Mouse (Mus musculus) liver, embryonic 14.5 days (tissue): ENCODE measurements at regions not wholly inside any gene's neighbourhood (a gene's known extent, or its start where the extent isn't known, plus 50 kb on each side); places are given as distances from the start of the nearest gene placed in this dataset.

Experiments used
- ATAC-seq: fragments of 200-750 bp; cut with Nextera tagmentation; 2 replicates; pipeline ENCODE4 v1.8.0; 2017; ENCODE audit warnings: moderate number of reproducible peaks, mild to moderate bottlenecking, moderate library complexity; ENCODE audit not compliant: insufficient read depth
- DNase-seq, 3 experiments: peaks; one replicate each; pipeline ENCODE4 v3.0.0-alpha.2; 2012 to 2013; ENCODE audit warnings: low read depth in 3 of 3, low spot score in 3 of 3
- H3K27ac ChIP-seq: fragments of 300-500 bp; sonication (generic); 2 replicates; pipeline ENCODE4 v1.5.1; 2014; ENCODE audit warnings: moderate library complexity, mild to moderate bottlenecking, control low read depth, inconsistent platforms
- H3K27me3 ChIP-seq: fragments of 300-500 bp; sonication (generic); 2 replicates; pipeline ENCODE4 v1.6.1; 2014; ENCODE audit warnings: mild to moderate bottlenecking, low read length, moderate library complexity; ENCODE audit not compliant: control insufficient read depth, insufficient read depth
- H3K36me3 ChIP-seq: fragments of 300-500 bp; sonication (generic); replicated peaks from 2 replicates; pipeline ENCODE4 v1.6.1; 2014; ENCODE audit warnings: low read depth; ENCODE audit not compliant: control insufficient read depth, insufficient read depth
- H3K4me1 ChIP-seq, 2 experiments: fragments of 200-500 bp in 1 of 2; fragments of 300-500 bp in 1 of 2; sonication (generic) in 1 of 2; replicated peaks; 2 replicates each; pipeline ENCODE4 v1.6.1; 2012 to 2014; ENCODE audit warnings: antibody characterized with exemption in 1 of 2, inconsistent platforms in 1 of 2, low read length in 1 of 2; ENCODE audit not compliant: control insufficient read depth in 2 of 2, insufficient read depth in 2 of 2
- H3K4me2 ChIP-seq: fragments of 300-500 bp; sonication (generic); 2 replicates; pipeline ENCODE4 v1.6.1; 2014; ENCODE audit warnings: low read depth, mild to moderate bottlenecking, control low read depth, moderate library complexity
- H3K4me3 ChIP-seq, 2 experiments: fragments of 200-500 bp in 1 of 2; fragments of 300-500 bp in 1 of 2; sonication (generic) in 1 of 2; 2 replicates each; pipeline ENCODE4 v1.5.1; 2012 to 2014; ENCODE audit warnings: low read depth in 2 of 2, low read length in 2 of 2, mild to moderate bottlenecking in 2 of 2, control low read depth in 1 of 2, inconsistent platforms in 1 of 2, moderate library complexity in 1 of 2; ENCODE audit not compliant: insufficient read depth in 1 of 2
- H3K9ac ChIP-seq: fragments of 300-500 bp; sonication (generic); replicated peaks from 2 replicates; pipeline ENCODE4 v1.6.1; 2014; ENCODE audit warnings: mild to moderate bottlenecking, control low read depth, moderate library complexity
- H3K9me3 ChIP-seq: fragments of 300-500 bp; sonication (generic); 2 replicates; pipeline ENCODE4 v1.6.1; 2016; ENCODE audit warnings: low read length, mixed read lengths; ENCODE audit not compliant: control insufficient read depth
- CTCF ChIP-seq: IDR thresholded peaks from 2 replicates; pipeline ENCODE4 v1.5.1; 2016; ENCODE audit warnings: antibody characterized with exemption, low read depth, control low read depth
- EP300 ChIP-seq: IDR thresholded peaks from 2 replicates; pipeline ENCODE4 v1.6.1; 2016; ENCODE audit warnings: antibody characterized with exemption, low read depth
- whole genome bisulfite sequencing: fragments of 180-500 bp; shearing (Covaris S2); extraction: QIAGEN DNeasy Blood & Tissue Kit; methylation state at CpG from one replicate; pipeline ENCODE4 v1.1.7; 2014; ENCODE audit not compliant: insufficient replicate concordance; 5-methylcytosine and 5-hydroxymethylcytosine counted together

- Histone ChIP-seq H3K4me1 (no peaks in the 10 kb centered on the region), H3K36me3 (no peaks in the 10 kb centered on the region), H3K4me3 (no peak overlapping the region), H3K4me2 (no peak overlapping the region), H3K27ac (no peak overlapping the region), H3K9me3 (no peaks in the 10 kb centered on the region), H3K9ac (no peak overlapping the region), H3K27me3 (no peaks in the 10 kb centered on the region)
- WGBS: 77% methylated on average over 3 of the region's 3 CpGs
- ATAC-seq (no peak), DNase-seq (no peak)
- TF ChIP-seq CTCF (no peak), EP300 (no peak)
Observed at GRCm38 (mm10) chr6:59484004-59484403, 57.9 kb upstream of the Gprin3 start.

- Histone ChIP-seq H3K4me1 (no peaks in the 10 kb centered on the region), H3K9me3 (no peaks in the 10 kb centered on the region), H3K9ac (no peak overlapping the region), H3K4me3 (no peak overlapping the region), H3K4me2 (no peak overlapping the region), H3K36me3 (no peaks in the 10 kb centered on the region), H3K27ac (no peak overlapping the region), H3K27me3 (no peaks in the 10 kb centered on the region)
- ATAC-seq (no peak), DNase-seq (no peak)
- TF ChIP-seq CTCF (peak; percentile 33; the same call in 1 of the 2 replicates), EP300 (no peak)
- WGBS: 12% methylated on average over 3 of the region's 3 CpGs
Observed at GRCm38 (mm10) chr6:59483587-59483986, 57.5 kb upstream of the Gprin3 start.
